Mouse (Mus musculus) bone marrow macrophage, adult 2 months (primary cell): ENCODE results near the gene Gm20388. TPM values are rescaled to one million over a fixed set of nuclear protein-coding genes. Genes with fewer than 3 reads are reported as not detected.

ENCODE experiments used
- H3K27ac ChIP-seq: 2 replicates; pipeline ENCODE4 v1.5.1; 2012; ENCODE audit warnings: low read depth, low read length; ENCODE audit not compliant: insufficient read depth
- H3K4me1 ChIP-seq: 2 replicates; pipeline ENCODE4 v1.6.1; 2012; ENCODE audit warnings: low read length; ENCODE audit not compliant: control insufficient read depth, insufficient read depth
- H3K4me3 ChIP-seq: 2 replicates; pipeline ENCODE4 v1.5.1; 2012; ENCODE audit warnings: mild to moderate bottlenecking, low read length, moderate library complexity; ENCODE audit not compliant: insufficient read depth
- CTCF ChIP-seq: IDR thresholded peaks from 2 replicates; pipeline ENCODE4 v1.5.1; 2012; ENCODE audit warnings: low read depth, mild to moderate bottlenecking, low read length, moderate library complexity
- POLR2A ChIP-seq: IDR thresholded peaks from 2 replicates; pipeline ENCODE4 v1.6.1; 2012; ENCODE audit warnings: mild to moderate bottlenecking, low read depth, low read length, borderline replicate concordance
- polyA plus RNA-seq: library from polyadenylated mRNA; stranded (reverse); fragments of >200 nt; gene quantifications from 2 replicates; pipeline ENCODE4 v1.2.4, GENCODE M21; 2012; ENCODE audit not compliant: missing spikeins, insufficient read depth, insufficient read length

Gene Gm20388
- polyA plus RNA-seq, 1 experiment, result 32.7 TPM

GRCm38 (mm10) chr8:120046258-120047020 is 135.8 kb downstream of the Gm20388 start:
- peaks cover 21% of the 10 kb centered on the region for H3K4me1 ChIP-seq
- H3K27ac ChIP-seq, result no peak overlapping the region
- H3K4me3 ChIP-seq, result no peak overlapping the region
- no peak for TF ChIP-seq POLR2A
- no peak for TF ChIP-seq CTCF

- H3K4me1 ChIP-seq, result peaks cover 6% of the 10 kb centered on the region
- TF ChIP-seq CTCF, result no peak
- no peak for TF ChIP-seq POLR2A
- no peak overlapping the region for H3K4me3 ChIP-seq
- no peak overlapping the region for H3K27ac ChIP-seq
Observed at GRCm38 (mm10) chr8:120049949-120050348, 139.3 kb downstream of the Gm20388 start.

- Histone ChIP-seq H3K27ac (no peak overlapping the region), H3K4me3 (no peak overlapping the region), H3K4me1 (peaks cover 4% of the 10 kb centered on the region; the same call in 1 of the 2 replicates)
- TF ChIP-seq POLR2A, result no peak
- no peak for TF ChIP-seq CTCF
Observed at GRCm38 (mm10) chr8:120050376-120050775, 139.7 kb downstream of the Gm20388 start.

GRCm38 (mm10) chr8:120051006-120051405 is 140.4 kb downstream of the Gm20388 start:
- Histone ChIP-seq H3K27ac (no peak overlapping the region), H3K4me3 (no peak overlapping the region), H3K4me1 (peaks cover 4% of the 10 kb centered on the region; the same call in 1 of the 2 replicates)
- TF ChIP-seq CTCF (no peak), POLR2A (no peak)

GRCm38 (mm10) chr8:120051908-120052307 is 141.3 kb downstream of the Gm20388 start:
- TF ChIP-seq POLR2A (no peak), CTCF (no peak)
- Histone ChIP-seq H3K4me1 (peaks cover 4% of the 10 kb centered on the region; the same call in 1 of the 2 replicates), H3K27ac (no peak overlapping the region), H3K4me3 (no peak overlapping the region)

GRCm38 (mm10) chr8:120052318-120052717 is 141.7 kb downstream of the Gm20388 start:
- no peak overlapping the region for H3K4me3 ChIP-seq
- no peak overlapping the region for H3K27ac ChIP-seq
- no peak for TF ChIP-seq CTCF
- no peak for TF ChIP-seq POLR2A
- peaks cover 4% of the 10 kb centered on the region; the same call in 1 of the 2 replicates for H3K4me1 ChIP-seq

- H3K4me3 ChIP-seq, result no peak overlapping the region
- H3K27ac ChIP-seq, result no peak overlapping the region
- TF ChIP-seq CTCF (no peak), POLR2A (no peak)
- H3K4me1 ChIP-seq, result peaks cover 3% of the 10 kb centered on the region; the same call in 1 of the 2 replicates
Observed at GRCm38 (mm10) chr8:120054833-120055232, 144.2 kb downstream of the Gm20388 start.

- Histone ChIP-seq H3K27ac (no peak overlapping the region), H3K4me3 (no peak overlapping the region), H3K4me1 (no peaks in the 10 kb centered on the region)
- no peak for TF ChIP-seq POLR2A
Observed at GRCm38 (mm10) chr8:120057078-120057477, 146.4 kb downstream of the Gm20388 start.

GRCm38 (mm10) chr8:120062742-120063141 is 152.1 kb downstream of the Gm20388 start:
- Histone ChIP-seq H3K4me3 (no peak overlapping the region), H3K27ac (no peak overlapping the region), H3K4me1 (0 out of 2 replicates have a peak, but pooled peaks cover 2% of the 10 kb centered on the region)
- TF ChIP-seq POLR2A, result no peak
- TF ChIP-seq CTCF, result no peak

GRCm38 (mm10) chr8:120063326-120063725 is 152.7 kb downstream of the Gm20388 start:
- Histone ChIP-seq H3K27ac (no peak overlapping the region), H3K4me3 (no peak overlapping the region), H3K4me1 (0 out of 2 replicates have a peak, but pooled peaks cover 2% of the 10 kb centered on the region)
- no peak for TF ChIP-seq CTCF
- no peak for TF ChIP-seq POLR2A

- Histone ChIP-seq H3K27ac (no peak overlapping the region), H3K4me1 (0 out of 2 replicates have a peak, but pooled peaks cover 2% of the 10 kb centered on the region), H3K4me3 (no peak overlapping the region)
- TF ChIP-seq POLR2A (no peak), CTCF (no peak)
Observed at GRCm38 (mm10) chr8:120065611-120066010, 155.0 kb downstream of the Gm20388 start.
